Comparison of ENCODE assay signal across 34 mouse cellular contexts in the genomic region with DNA sequence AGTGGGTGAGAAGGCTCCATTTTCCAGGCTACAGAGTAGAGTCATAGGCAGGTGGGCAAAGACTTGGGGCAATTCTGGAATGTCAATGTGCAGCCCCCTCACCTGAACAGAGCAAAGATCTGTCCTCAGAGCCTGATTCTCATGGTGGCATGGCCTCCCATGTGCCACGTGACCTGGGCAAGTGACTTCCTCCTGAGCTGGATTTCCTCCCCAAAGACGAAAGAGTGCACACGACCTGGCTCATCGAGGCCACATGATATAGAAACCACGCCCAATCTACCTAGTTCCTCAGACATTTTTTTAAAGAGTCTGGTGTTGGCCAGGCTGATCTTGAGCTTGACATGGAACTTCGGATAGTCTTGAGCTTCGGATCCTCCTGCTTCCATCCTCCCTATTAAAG.
DNase-seq lines count a peak whose midpoint lies in the region; ATAC-seq and TF ChIP-seq lines count a peak whose summit lies in the region.
"Had no signal": no experiment of that assay in that cellular context is flagged by ENCODE, and none has a peak within 500 bp of the region (broad histone marks: within the 10 kb centered on the region; RNA-seq: fewer than 3 reads in every experiment).

No protein-coding gene starts in this region.

- H3K36me3 ChIP-seq in hindbrain, embryonic 10.5 days: no peaks in the 10 kb centered on the region
- H3K36me3 ChIP-seq in hindbrain, embryonic 11.5 days (ENCODE audit: control insufficient read depth, insufficient read depth, low read length): no peaks in the 10 kb centered on the region
- no peaks in the 10 kb centered on the region for H3K36me3 ChIP-seq in forebrain, embryonic 13.5 days (ENCODE audit: poor library complexity, severe bottlenecking)
- H3K36me3 ChIP-seq: embryonic facial prominence, embryonic 13.5 days; G1E; heart, embryonic 12.5 days; hindbrain, embryonic 15.5 days; limb, embryonic 13.5 days; lung, embryonic 15.5 days; midbrain, embryonic 12.5 days had no signal

- no peak for TF ChIP-seq CTCF in bone marrow, adult 2 months (IDR thresholded peaks at IDR 0.05; ENCODE audit: control insufficient read depth, insufficient read depth, low read length)

- H3K4me2 ChIP-seq in hindbrain, embryonic 11.5 days (replicated peaks; ENCODE audit: low read depth, low read length): no peak overlapping the region
- H3K4me2 ChIP-seq in forebrain, embryonic 13.5 days: no peak overlapping the region
- H3K4me2 ChIP-seq: embryonic facial prominence, embryonic 13.5 days; heart, embryonic 12.5 days; hindbrain, embryonic 15.5 days; limb, embryonic 13.5 days; liver, embryonic 11.5 days; lung, embryonic 15.5 days; midbrain, embryonic 12.5 days had no signal

- H3K4me3 ChIP-seq in hindbrain, embryonic 10.5 days: no peak overlapping the region
- no peak overlapping the region for H3K4me3 ChIP-seq in hindbrain, embryonic 11.5 days (ENCODE audit: low read depth, low read length)
- H3K4me3 ChIP-seq in bone marrow, adult 2 months (replicated peaks; ENCODE audit: control insufficient read depth, low read depth, low read length): no peak overlapping the region
- no peak overlapping the region for H3K4me3 ChIP-seq in forebrain, embryonic 13.5 days
- H3K4me3 ChIP-seq: embryonic facial prominence, embryonic 13.5 days; heart, adult 2 months; heart, embryonic 12.5 days; hindbrain, embryonic 15.5 days; layer of hippocampus, adult 2 months; left cerebral cortex, adult 2 months; limb, embryonic 13.5 days; lung, embryonic 15.5 days; megakaryocyte, embryonic 14.5 days; midbrain, embryonic 12.5 days had no signal

- DNase-seq in hindbrain, embryonic 10.5 days (ENCODE audit: low spot score): no peak
- no peak for DNase-seq in hindbrain, embryonic 11.5 days (ENCODE audit: low spot score)
- peak; percentile 54 for DNase-seq in 416B (ENCODE audit: low read depth)
- peak; percentile 24 for DNase-seq in naive thymus-derived CD4-positive, alpha-beta T cell, adult 2 months (ENCODE audit: low read depth)
- no peak for DNase-seq in layer of hippocampus, adult 18-20 months (ENCODE audit: low spot score in 2 of 2)
- DNase-seq in gastrocnemius, postnatal 25 days: no peak
- DNase-seq: adrenal gland, postnatal 10 days; cerebellum, adult 11 months; cerebellum, adult 9-11 months; forebrain, postnatal 0 days; gastrocnemius, postnatal 36 days; heart, adult 2 months; heart, postnatal 4 days; kidney, adult 11 months; kidney, postnatal 25 days; lung, postnatal 36 days; retina, postnatal 1 day; right cerebral cortex, postnatal 14 days; spleen, adult 18-20 months had no signal

- H3K9ac ChIP-seq in hindbrain, embryonic 11.5 days (ENCODE audit: low read depth, low read length): no peak overlapping the region
- H3K9ac ChIP-seq in forebrain, embryonic 13.5 days: no peak overlapping the region
- H3K9ac ChIP-seq: embryonic facial prominence, embryonic 13.5 days; forebrain, postnatal 0 days; heart, embryonic 12.5 days; hindbrain, embryonic 15.5 days; limb, embryonic 13.5 days; lung, embryonic 15.5 days; midbrain, embryonic 12.5 days had no signal

- 0 out of 2 replicates have a peak overlapping the region, but pooled peaks have one; percentile 18 for H3K27ac ChIP-seq in hindbrain, embryonic 10.5 days
- H3K27ac ChIP-seq in hindbrain, embryonic 11.5 days (ENCODE audit: low read depth, low read length): no peak overlapping the region
- H3K27ac ChIP-seq in bone marrow, adult 2 months (ENCODE audit: control insufficient read depth, insufficient read depth, low read depth, low read length, poor library complexity): peak overlapping the region; percentile 8; the same call in 1 of the 2 replicates
- no peak overlapping the region for H3K27ac ChIP-seq in forebrain, embryonic 13.5 days
- H3K27ac ChIP-seq: embryonic facial prominence, embryonic 13.5 days; heart, adult 2 months; hindbrain, embryonic 15.5 days; layer of hippocampus, adult 2 months; left cerebral cortex, adult 2 months; limb, embryonic 13.5 days; lung, embryonic 15.5 days; midbrain, embryonic 12.5 days had no signal

- 91% methylated on average over 7 of the region's 7 CpGs for WGBS in hindbrain, embryonic 10.5 days
- 84% methylated on average over 7 of the region's 7 CpGs for WGBS in hindbrain, embryonic 11.5 days
- 25% methylated on average over 7 of the region's 7 CpGs for WGBS in bone marrow, adult 2 months
- WGBS in forebrain, embryonic 13.5 days: 91% methylated on average over 7 of the region's 7 CpGs

- H3K4me1 ChIP-seq in hindbrain, embryonic 10.5 days (replicated peaks): peaks cover 51% of the 10 kb centered on the region
- H3K4me1 ChIP-seq in hindbrain, embryonic 11.5 days (replicated peaks; ENCODE audit: control insufficient read depth, insufficient read depth, low read length): peaks cover 11% of the 10 kb centered on the region
- H3K4me1 ChIP-seq in bone marrow, adult 2 months (ENCODE audit: control insufficient read depth, insufficient read depth, low read length): peaks cover 16% of the 10 kb centered on the region
- H3K4me1 ChIP-seq in forebrain, embryonic 13.5 days: peaks cover 36% of the 10 kb centered on the region

- no peak for ATAC-seq in hindbrain, embryonic 11.5 days (ENCODE audit: low FRiP score)
- no peak for ATAC-seq in forebrain, embryonic 13.5 days
- ATAC-seq: forebrain, postnatal 0 days; inflammation-experienced regulatory T-cells, adult 6 months; Patski had no signal

- H3K9me3 ChIP-seq in hindbrain, embryonic 10.5 days: no peaks in the 10 kb centered on the region
- H3K9me3 ChIP-seq in hindbrain, embryonic 11.5 days (ENCODE audit: control insufficient read depth, low read length): no peaks in the 10 kb centered on the region
- H3K9me3 ChIP-seq in forebrain, embryonic 13.5 days (replicated peaks): no peaks in the 10 kb centered on the region
- H3K9me3 ChIP-seq: embryonic facial prominence, embryonic 13.5 days; G1E; heart, embryonic 12.5 days; hindbrain, embryonic 15.5 days; limb, embryonic 13.5 days; lung, embryonic 15.5 days; megakaryocyte, embryonic 14.5 days; midbrain, embryonic 12.5 days had no signal

- TF ChIP-seq POLR2A in bone marrow, adult 2 months (IDR thresholded peaks at IDR 0.05; ENCODE audit: borderline replicate concordance, control insufficient read depth, low read depth, low read length): no peak

- H3K27me3 ChIP-seq in hindbrain, embryonic 10.5 days (ENCODE audit: insufficient read depth, poor library complexity, severe bottlenecking): peaks cover 46% of the 10 kb centered on the region
- peaks cover 8% of the 10 kb centered on the region; the same call in 1 of the 2 replicates for H3K27me3 ChIP-seq in hindbrain, embryonic 11.5 days (ENCODE audit: control insufficient read depth, insufficient read depth, low read length)
- H3K27me3 ChIP-seq in forebrain, embryonic 13.5 days: peaks cover 28% of the 10 kb centered on the region
- H3K27me3 ChIP-seq: Patski had no signal

Comparison
In these comparisons a context has a peak if more than half of its experiments do, and no peak if none do; other contexts are left out.
1. H3K27ac ChIP-seq: peak in hindbrain, embryonic 10.5 days (single experiment) and bone marrow, adult 2 months (single experiment); none in hindbrain, embryonic 11.5 days (single experiment) and forebrain, embryonic 13.5 days (single experiment).
2. DNase-seq: peak in 416B (single experiment) and naive thymus-derived CD4-positive, alpha-beta T cell, adult 2 months (single experiment); none in hindbrain, embryonic 10.5 days (single experiment), hindbrain, embryonic 11.5 days (single experiment), layer of hippocampus, adult 18-20 months (0 of 2) and gastrocnemius, postnatal 25 days (single experiment).